Mouse (Mus musculus): ENCODE data around the gene Dvl2.
"Not testable (repeated sequence)": the region's sequence is repeated elsewhere in the genome, so short reads cannot be mapped to it uniquely, and the experiment has no call there.

Dvl2 gene

DNA sequence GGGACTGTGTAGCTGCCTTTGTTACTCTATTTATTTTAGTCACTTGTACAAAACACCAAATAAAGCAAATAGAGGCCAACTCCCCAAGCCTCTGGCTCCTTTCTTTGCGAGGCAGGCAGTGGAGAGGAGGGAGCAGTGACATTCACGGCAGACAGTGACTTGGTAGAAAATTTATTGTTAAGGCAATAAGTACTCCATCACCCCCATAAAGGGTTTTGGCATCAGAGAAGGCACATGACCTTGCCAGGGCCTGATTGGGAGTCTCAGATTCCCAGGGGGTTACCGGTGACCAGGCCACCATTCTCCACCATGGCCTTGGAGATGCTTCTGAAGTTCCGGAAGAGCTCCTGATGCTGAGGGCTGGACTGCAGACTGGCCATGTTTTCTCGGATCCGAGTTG, 9.6 kb downstream of the Dvl2 start:
- no peak for DNase-seq (ENCODE audit: low read depth, low spot score)

DNA sequence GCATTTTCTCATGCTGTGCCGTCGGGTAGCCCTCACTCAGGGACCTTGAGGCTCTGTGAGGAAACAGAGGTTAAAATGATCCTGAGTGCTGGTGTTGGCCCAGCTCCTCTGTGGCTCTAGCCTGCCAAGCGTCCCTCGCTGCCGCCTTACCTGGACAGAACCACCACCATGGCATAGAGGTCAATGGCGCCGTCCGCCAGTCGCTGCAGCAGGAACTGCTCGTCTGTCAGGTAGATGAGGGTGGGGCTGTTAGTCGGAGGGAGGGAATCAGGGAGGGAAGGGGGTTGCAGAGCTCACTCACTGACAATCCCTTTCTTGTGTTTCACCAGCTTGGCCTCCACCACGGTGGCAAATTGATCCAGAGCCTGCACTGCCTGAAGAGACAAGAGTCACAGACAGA, 10.2 kb downstream of the Dvl2 start:
- DNase-seq (ENCODE audit: low read depth, low spot score), result no peak

DNA sequence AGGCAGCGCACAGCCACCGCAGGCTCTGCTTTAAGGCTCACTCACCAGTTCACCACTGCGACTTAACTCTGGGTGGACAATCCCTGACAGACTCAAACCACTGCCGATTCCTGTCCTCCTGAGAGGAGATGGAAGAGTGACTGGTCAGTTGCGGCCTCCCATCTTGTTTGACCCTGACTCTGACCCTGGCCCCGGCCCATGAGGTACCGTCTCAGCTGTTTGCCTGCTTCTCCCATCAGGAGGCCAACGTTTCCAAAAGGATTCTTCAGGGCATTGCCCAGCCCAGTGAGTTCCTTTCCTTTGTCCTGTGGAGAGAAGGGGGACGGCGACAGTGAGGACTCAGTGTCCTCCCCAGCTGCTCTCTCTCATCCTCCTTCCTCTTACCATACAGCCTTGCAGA, 10.6 kb downstream of the Dvl2 start:
- no peak for DNase-seq (ENCODE audit: low read depth, low spot score)

DNA sequence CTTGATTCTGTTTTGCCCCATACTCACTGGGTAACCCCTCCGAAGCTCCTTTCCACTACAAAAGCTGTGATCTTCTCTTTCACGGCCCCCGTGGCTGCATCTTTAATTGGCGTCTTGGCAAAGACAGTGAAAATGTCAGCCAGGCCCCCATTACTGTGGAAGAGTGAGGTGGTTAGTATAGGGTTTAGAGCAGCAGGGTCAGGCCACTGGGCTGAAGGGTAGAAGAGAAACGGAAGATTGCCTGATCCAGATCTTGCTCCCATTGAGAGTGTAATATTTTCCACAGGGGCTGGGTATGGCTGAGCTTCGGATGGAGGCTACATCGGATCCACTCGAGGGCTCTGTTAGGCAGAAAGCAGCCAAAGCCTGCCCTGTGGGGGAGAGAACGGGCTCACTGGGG, 12.5 kb downstream of the Dvl2 start:
- DNase-seq (ENCODE audit: low read depth, low spot score), result no peak

DNA sequence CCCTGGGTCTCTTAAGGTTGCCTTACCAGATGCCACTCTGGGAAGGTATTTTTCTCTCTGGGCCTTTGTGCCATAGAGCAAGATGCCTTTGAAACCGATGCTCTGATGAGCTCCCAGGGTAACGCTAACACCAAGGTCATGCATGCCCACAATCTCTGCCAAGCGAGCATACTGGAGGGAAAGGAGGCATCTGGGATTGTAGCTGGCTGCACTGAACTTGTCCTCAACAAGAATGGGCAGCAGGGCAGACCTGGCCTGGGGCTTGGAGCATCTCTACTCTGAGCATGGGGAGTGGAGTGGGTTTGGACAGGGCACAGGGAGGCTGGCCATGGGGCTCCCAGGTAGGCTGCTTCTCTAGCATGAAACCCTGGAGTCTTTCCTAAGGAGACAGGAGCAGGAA, 13.0 kb downstream of the Dvl2 start:
- DNase-seq (ENCODE audit: low read depth, low spot score), result no peak

DNA sequence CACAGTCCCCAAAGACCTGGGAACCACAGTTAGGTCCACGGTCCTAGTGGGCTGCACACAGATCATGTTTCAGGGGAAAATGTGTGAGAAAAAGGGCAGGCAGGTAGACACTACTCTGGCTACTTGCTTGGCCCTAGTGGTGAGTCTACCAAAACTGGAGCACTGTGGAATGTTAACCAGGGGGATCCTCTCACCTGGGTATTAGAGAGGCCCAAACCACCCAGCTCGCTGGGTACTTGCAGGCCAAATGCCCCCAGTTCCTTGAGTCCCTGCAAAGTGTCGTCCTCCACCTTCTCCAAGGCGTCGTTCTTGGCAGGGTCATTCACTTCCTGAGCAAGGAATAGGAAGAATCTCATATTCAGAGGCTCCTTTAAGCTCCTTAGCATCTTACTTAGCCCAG, 13.7 kb downstream of the Dvl2 start:
- DNase-seq (ENCODE audit: low read depth, low spot score), result no peak

DNA sequence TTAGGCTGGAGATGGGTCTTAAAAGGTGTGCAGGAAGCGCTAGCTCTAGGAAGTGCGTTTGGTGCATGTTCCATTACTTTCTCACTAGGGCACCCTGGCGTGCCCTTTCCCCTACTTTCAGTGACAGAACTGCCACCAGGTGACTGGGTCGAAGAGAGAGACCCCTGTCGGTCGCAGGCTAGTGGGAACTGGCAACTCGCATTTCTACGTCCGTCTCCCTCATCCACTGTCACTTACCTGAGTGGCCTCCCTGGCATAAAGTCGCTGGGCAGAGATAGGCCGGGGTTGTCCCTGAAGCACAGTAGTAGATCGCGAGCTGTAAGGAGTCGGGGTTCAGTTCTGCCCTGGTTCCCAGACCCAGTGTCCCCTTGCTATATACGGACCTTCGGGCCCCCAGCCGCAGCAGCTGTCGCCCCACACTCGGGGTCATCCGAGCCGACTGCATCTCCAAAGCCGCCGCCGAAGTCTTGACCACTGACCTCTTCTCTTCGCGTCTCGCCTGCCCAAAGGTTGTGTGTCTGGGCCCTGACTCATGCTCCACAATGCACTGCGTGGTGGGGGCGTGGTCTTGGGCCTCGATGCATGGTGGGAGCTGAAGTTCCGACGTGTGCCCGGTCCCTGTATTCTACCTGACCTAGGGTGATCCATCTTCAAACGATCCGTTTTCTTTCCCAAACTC, 14.6 kb downstream of the Dvl2 start, which contains the start of gene Acadvl:
TSS of gene Acadvl (minus strand) at position 532 of the 679 bp plus-strand sequence.
- peak; percentile 72 for DNase-seq (ENCODE audit: low read depth, low spot score)

DNA sequence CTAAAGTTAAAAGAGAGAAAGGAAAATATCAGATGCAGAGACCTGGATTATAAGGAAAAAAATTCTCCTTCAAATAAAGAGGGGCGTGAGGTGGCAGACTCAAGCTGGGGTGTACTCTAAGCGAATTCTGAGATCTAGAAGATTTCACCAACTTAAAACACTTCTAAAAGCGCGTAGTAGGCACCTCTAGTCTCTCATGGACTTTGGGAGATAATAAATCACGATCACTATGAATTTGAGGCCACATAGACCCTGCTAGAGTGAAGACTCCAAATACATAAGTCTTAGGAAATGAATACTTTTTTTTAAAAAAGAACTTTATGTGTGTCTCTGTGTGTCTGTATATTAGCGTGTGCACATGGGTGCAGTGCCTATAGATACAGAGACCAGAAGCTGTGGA, 15.3 kb downstream of the Dvl2 start:
- DNase-seq (ENCODE audit: low read depth, low spot score), result no peak

DNA sequence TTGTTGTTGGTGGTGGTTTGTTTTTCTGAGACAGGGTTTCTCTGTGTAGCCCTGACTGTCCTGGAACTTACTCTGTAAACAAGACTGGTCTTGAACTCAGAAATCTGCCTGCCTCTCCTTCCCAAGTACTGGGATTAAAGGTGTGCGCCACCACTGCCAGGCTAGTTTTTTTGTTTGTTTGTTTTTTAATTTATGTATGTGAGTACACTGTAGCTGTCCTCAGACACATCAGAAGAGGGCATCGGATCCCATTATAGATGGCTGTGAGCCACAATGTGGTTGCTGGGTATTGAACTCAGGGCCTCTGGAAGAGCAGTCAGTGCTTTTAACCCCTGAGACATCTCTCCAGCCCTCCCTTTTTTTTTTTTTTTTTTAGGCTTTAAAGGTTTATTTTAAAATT, 15.8 kb downstream of the Dvl2 start:
- DNase-seq (ENCODE audit: low read depth, low spot score), result not testable (repeated sequence)

DNA sequence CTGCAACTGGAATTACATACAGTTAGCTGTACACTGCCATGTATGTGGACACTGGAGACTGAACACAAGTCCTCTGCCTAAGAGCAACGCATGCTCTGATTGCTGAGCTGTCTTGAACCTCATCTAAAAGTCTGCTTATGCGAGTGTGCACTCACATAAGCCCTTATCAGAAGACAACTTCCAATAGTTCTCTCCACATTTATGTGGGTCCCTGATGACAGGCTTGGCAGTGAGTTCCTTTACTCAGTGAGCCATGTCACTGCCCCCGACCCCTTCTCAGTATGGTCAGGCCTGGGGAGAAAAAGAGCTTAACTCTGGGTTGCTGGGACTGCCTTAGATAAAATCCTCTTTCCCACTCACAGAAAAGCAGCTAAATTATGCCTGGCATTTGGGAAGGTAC, 16.3 kb downstream of the Dvl2 start, which contains the start of gene Dlg4:
TSS of gene Dlg4 (plus strand) at position 274 of the 400 bp plus-strand sequence.
- DNase-seq (ENCODE audit: low read depth, low spot score), result no peak

DNA sequence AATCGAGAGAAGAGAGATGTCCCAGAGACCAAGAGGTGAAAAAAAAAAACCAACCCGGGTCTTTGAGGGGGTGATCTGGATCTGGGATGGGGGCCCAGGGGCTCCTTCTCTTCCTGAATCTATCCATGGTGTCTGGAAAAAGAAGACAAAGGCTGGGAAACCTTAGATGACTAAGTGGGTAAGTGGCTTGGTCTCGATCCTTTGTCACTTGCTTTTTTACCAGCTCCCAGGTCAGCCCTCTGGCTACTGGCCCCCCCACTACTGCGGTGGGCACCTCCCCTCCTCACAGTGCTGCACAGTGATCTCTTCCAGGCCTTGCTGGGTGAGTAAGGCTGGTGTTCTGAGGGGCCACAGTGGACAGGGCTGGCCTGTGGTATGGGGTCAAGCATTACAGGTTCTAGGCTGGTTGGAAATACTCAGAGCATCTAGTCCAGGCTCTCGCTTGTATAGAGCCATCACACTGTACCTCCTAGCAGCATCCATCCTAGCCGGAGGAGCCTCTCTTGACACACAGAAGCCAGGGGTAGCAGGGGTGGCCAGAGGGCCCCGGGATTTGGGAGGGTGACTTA, 16.9 kb downstream of the Dvl2 start:
- DNase-seq (ENCODE audit: low read depth, low spot score), result no peak

DNA sequence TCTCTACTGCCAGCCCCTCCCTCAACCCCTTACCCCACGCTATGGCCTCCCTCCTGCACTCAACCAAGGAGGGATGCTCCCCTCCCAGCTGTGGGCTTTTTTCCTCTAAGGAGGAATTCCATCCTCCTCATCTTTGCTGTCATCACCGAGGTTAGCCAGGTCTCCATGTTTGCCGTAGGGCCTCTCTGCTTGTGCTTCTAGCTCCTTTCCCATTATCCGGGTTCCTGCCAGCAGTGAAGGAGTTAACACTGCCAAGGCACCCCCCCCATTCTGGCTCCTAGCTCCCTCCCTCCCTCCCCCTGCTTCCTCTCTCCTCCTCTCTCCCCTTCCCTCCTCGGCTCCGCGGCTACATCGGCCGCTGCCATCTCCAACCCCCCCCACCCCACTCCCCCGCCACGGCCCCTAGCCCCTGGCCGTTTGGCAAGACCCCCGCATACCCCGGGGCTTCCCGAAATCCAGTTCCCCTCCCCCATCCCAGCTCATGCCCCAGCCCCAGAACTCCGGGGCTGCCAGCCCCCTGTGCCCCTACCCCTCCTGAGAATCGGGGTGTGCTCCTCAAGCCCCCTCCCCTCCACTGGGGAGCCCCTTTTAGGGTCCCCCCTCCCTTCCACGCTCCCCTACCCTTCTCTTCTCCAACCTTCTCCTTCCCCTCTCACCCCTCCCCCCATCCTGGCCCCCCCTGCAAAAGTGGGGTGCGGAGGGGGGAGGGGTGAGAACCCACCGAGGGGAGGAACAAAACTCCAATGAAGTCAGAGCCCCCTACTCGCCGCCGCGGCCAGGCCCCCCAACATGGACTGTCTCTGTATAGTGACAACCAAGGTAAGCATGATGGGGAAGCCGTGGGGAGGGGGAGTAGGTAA, 18.0 kb downstream of the Dvl2 start:
- no peak for DNase-seq (ENCODE audit: low read depth, low spot score)

DNA sequence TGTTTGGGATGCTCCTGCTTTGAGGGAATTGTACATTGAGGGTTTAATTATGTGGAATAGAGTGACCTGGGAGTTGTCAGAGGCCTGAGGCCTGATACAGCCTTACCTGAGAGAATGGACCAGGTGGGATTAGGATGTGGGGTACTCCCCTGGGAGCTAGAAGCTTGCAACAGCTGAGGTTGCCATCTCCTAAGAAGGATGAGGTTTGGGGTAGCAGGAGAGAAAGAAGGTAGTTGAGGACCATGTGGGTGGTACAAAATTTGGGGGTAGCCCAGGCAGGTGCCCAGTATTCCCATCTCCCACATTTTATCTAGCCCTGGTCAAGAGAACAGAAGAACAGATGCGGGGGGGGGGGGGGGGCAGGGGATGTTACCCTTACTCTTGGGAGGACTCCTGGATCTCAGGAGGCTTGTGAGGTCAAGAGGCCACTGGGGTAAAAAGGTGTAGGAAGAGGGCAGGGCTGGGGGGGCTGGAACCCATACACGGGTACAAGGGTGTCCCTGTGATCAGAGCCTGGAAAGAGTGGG, 19.2 kb downstream of the Dvl2 start:
- no peak for DNase-seq (ENCODE audit: low read depth, low spot score)

DNA sequence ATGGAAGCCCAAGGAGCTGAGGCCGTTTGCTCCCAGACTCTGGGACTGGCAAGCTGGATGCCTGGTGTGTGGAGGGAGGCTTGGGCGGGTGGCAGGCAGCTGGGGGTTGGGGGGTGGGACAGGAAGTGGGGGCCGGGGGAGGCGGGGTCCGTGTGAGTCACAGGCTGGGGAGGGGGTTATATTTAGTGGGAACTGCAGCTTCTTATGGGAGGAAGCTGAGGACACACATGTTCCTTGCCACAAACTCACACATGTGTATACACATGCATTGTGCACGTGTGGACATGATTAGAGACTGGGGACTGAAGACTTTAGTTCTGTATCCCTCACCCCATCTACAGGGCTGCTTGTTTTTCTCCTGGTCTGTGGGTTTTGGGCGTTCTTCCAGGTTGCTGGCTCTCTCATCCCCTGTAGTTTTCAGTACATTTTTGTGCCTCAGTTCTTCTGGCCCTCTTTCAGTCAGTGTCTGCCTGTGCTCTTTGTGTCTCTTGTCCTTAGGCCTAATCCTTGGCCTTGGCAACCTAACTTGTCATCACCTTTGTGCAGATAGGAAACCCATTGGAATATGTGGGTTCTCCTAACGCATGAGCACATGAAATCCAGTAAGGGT, 19.7 kb downstream of the Dvl2 start:
- DNase-seq (ENCODE audit: low read depth, low spot score), result no peak

DNA sequence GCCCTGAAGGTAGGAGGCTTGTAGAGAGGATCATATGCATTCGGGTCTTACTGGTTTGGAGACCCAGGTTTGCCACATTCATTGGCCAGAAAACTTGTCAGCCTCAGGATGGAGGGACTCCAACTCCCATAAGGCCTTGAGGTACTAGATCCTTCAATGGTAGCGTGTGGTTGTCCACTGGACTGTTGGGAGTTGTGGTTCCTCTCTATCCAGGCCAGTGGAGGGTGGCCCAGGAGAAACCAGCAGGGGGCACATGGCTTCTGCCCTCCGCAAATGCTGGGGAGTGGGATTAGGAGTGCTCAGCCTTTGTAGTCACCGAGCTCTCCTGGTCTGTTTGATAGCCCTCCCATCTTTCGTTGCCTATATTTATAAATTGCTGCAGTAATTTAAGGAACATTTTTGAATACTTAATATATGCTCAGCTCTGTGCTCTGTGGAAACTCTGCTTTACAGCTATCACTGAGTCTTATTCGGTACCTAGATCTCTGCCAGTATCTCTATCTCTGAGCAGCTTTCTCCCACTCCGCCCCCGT, 20.4 kb downstream of the Dvl2 start:
- no peak for DNase-seq (ENCODE audit: low read depth, low spot score)

DNA sequence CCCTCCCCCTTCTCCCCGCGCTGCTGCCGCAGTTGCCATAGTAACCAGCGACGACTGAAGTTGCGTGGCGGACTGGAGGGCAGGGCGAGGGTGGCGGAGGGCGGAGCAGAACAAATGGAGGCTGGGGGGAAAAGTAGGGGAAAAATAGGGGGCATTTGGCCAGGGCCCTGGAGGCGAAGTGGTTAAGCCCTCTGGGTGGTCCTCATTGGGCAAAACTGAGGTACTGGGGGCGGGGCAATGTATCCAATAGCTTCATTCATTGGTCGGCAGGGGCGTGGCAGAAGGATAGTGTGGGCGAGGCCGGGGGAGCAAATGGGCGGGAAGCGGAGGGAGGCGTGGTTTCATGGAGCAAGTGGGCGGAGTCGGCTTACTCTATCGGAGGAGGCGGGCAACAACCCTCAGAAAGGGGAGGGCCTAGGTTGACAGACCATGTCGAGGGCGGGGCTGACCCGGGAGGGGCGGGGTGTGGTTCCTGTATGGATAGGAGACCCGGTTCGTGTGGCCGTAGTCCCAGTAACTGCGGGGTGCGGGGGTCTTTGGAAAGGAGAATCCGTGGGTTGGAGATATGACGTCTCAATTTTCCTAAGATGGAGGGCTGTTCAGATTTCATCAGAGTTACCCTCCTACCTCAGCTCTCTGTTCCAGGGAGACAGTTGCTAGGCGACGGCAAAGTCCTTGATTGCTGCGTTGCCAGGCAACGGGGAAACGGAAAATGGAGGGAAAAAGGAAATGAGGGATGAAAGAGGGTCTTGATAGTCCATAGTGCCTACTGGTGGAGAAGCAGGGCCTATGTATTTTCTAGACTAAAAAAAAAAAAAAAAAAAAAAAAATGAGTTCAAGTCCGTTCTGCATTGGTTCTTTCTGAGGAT, 21.1 kb downstream of the Dvl2 start:
- DNase-seq (ENCODE audit: low read depth, low spot score), result peak; percentile 97

DNA sequence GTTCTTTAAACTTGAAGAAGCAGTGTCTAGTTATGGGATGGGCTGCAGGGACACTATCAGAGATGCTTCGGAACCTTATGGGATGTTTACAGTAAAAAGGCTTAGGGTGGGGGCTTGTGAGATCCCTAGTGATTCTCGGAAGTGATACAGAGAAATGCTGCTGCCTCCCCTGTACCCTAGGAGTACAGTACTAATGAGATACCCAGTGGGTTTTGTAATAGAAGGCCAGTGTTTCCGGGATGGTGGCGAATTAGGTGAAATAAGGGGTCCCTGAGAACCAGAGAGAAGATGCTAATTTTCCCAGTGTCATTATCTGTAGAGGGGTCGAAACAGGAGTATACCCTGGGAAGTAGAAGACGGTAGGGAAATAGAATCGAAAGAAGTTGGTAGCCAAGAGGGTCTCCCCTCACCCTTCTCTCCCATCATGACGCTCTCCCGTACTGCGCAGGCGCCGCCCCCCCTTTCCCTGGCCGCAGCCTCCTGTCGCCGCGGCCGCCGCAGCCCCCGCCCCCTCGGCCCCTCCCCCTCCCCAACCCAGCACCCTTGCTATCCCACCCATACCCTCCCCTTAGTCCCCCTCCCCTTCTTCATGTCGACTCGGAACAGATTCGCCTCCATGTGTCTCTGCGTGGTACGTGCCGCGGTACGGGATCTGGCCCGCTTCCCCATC, 23.2 kb downstream of the Dvl2 start:
- DNase-seq (ENCODE audit: low read depth, low spot score), result no peak

DNA sequence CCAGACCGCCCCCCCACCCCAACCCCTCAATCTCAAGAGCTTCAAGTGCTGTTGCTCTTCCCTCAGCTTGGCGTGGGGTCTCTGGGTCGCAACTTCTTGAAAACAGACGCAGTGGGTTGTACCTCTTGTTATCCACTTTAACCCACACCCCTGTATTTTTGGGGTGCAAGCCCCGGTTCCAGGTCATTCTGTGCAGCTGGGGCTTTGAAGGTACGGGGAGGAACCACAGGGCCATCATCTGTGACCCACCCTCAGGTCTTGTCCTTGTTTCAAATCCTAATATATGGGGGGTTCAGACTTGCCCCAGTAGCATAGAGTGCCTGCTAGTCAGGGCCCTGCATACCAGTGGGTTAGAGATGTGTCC, 23.7 kb downstream of the Dvl2 start:
- no peak for DNase-seq (ENCODE audit: low read depth, low spot score)

DNA sequence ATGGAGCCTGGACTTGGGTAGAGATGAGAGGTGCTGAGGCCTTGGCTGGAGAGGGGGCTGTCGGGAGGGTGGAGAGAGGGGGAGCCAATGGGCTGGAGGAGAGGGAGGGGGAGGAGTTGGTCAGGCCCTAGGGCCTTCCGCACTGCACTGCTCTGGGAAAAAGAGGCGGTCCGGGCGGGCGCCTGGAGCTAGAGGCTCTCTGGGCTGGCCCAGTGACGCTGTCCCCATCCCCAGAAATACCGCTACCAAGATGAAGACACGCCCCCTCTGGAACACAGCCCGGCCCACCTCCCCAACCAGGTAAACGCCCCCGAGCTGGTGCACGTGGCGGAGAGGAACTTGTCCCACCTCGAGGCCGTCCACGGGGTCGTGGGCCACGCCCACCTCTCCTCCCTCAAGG, 26.3 kb downstream of the Dvl2 start:
- no peak for DNase-seq (ENCODE audit: low read depth, low spot score)

DNA sequence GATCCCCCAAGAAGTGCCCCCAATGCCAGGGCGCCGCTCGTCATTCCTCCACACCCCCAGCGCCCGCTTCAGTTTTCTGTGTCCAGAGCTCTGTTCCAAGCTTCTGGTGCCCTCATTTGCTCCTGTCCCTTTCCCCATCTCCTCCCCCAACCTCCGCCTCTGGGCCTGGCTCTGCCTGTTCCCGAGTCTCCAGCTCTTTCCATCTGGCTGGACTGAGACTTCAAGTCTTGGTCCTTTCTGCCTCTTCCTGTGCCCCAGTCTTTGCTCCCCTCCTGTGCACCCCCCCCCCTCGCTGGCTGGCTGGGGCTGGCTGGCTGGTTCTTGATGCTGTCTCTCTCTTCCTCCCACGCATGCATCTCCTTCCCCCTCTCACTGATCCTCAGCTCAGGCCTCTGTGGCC, 27.0 kb downstream of the Dvl2 start:
- no peak for DNase-seq (ENCODE audit: low read depth, low spot score)
